Mouse (Mus musculus) urinary bladder, postnatal 10 days (tissue): ENCODE measurements at regions not wholly inside any gene's neighbourhood (a gene's known extent, or its start where the extent isn't known, plus 50 kb on each side); places are given as distances from the start of the nearest gene placed in this dataset.
A peak's percentile ranks its signal among the peaks of the same experiment; 100 is the strongest.

Experiments
- DNase-seq: peaks from one replicate; pipeline ENCODE4 v3.0.0; 2022; ENCODE audit warnings: low spot score

DNA sequence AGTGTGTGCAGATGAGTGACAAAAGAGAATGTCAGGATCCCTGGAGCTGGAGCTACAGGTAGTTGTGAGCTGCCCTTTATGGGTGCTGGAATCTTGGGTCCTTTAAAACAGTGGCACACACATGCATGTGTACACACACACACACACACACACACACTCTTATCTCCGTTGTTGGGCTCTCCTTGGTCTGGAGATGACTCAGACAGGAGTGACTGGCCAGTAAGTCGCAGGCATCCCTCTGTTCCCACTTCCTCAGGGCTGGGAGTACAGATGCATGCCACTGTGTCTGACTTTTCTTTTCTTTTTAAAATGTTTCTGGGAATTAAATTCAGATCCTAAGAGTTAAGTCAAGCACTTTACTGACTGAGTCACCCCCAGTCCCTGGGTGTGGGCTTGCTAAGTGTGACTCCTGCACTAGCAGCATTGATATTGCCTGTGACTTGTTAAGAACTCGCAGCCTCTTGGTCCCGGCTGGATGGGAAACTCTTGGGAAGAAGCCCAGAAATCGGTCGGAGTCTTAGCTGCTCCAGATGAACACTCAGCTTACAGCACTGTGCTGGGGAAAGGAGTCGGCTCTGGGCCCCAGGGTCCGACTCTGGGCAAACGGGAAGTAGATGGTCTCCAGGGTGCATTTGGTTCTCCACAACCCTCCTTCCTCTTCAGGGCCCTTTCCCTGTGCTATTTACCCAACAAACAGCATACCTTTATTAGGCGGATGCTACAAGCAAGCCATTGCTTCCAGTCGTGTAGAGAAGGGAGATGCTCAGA is 233.0 kb upstream of the Cxcr4 start:
- no peak for DNase-seq

DNA sequence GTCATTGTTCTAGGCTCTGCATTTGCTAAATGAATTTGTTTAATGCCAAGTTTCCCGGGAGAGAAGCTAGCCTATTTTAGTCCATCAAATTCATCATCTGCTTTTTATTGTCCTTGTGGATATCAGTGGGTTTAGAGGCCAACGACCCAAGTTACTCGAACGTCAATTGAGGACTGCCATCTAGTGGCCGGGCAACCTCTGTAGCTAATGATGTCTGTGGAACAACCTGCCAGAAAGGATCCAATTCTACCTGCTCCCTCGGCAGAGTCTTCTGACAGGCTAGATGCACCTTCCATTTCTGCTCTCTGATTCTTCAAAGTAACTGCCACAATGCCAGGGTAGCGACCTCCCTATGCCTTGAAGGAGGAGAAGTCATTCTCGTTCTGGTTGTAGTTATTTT is 232.1 kb upstream of the Cxcr4 start:
- peak; percentile 26 for DNase-seq

DNA sequence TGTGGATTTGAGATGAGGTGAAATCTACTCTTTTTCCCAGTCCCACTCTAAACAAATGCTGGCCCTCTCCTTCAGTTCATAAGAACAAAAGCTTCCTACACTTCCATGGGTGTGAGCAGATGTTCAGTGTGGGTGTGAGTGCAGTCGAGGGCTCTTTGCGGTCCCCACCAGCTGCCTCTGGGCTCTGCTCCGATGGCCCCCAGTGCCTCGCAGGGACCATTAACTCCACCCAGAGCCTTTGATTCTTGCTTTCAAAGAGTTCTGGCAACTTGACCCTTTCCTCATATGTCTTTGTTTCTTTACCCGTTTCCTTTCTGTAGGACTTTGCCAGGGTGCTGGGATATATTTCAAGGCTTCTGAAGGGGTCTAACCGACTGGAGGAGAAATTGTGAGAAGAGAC is 229.9 kb upstream of the Cxcr4 start:
- DNase-seq, result no peak

DNA sequence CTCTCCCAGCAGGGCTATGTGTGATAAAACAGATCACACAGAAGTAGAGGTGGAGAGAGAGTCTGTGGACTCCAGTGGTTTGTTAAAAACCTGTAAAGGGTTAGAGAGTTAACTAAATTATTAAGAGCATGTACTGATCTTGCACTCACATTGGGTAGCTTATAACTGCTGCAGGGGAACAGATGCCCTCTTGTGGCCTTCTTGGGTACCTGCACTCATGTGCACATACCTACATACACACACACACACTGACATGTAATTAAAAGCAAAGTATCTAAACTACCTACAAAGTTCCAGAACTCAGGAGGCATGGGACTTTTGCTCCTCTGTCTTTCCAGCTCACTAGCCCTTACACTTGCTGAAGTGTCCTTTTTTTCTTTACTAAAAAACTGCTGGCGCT is 228.4 kb upstream of the Cxcr4 start:
- no peak for DNase-seq

DNA sequence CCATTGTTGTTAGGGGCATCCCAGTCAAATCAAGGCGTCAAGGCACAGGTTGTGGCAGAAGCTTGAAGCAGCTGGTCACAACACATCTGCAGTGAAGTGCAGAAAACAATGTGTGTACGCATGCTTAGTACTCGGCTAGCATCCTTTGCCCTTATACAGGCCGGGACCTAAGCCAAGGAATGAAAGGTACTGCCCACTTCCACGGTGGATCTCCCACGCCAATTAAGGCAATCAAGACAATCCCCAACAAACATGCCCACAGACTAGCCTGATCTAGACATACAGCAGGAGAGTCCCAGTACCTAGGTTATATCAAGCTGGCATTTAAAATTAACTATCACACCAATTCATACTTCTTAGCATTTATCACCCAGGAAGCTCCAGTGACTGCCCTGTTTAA is 227.5 kb upstream of the Cxcr4 start:
- no peak for DNase-seq

DNA sequence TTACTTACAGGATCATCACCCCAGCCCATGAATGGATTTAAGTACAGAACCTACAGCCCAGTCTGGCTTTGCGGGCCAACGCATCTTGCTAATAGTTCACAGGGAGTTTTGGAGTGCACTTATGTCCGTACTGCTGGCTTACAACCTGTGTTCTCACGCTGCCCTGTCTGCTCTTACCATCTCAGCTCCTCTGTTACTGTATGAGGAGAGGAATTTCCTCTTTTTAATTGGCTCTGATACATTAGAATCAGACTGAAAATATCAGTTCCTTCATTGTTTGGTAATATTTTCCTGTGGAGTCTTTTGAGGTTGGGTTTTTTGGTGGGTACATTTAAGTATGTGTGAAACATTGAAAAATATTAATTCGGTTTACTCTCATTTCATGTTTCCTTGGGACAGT is 221.3 kb upstream of the Cxcr4 start:
- DNase-seq, result no peak

DNA sequence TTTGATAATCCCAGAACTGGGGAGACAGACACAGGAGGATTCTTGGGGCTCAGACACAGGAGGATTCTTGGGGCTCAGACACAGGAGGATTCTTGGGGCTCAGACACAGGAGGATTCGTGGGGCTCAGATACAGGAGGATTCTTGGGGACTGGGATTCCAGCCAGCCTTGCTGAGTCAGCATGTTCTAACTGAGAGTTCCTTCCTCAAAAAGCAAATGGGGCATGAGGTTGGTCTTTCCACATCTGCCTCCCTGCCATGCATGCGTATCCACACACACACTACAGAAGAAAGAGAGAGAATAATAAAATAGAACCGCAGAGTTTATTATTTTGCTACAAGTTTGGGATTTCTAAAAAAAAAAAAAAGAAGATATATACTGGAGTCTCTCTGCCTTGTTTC is 218.8 kb upstream of the Cxcr4 start:
- no peak for DNase-seq

DNA sequence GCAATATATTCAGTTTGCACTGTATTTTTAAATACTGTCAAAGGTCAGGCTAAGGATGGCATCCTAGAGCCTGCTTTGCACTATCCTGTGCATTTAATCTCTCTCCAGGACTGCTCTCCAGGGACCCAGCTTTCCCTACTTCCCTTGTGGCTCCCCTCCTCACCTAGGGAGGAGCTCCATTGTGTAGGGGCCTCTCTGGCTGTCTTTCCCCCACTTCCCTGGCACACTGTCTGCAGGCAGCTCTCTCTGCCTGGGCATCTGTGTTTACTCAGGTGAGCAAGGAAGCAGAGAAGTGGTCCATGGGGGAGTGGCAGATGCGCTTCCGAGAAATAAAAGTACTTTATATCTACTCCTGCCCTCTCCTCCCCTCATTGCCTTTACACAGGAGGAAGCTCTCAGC is 218.0 kb upstream of the Cxcr4 start:
- DNase-seq, result no peak

DNA sequence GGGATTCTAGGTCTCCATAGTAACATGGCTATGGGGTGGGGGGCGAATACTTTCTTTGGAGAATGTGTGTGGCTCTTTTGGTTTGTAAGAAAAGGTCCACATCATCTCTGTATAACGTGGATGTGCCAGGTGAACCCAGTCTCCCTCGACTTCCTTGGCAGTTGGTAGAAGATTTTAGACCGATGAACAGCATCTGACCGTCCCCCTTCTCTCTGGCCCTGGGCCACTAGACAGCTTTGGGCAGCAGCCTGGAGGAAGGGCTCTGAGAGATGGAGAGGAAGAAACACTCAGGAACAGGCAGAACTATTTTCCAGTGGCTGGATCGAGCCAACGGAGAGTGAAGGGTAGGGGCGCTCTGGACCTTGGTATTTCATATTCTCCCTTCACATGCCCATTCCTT is 217.5 kb upstream of the Cxcr4 start:
- DNase-seq, result no peak

DNA sequence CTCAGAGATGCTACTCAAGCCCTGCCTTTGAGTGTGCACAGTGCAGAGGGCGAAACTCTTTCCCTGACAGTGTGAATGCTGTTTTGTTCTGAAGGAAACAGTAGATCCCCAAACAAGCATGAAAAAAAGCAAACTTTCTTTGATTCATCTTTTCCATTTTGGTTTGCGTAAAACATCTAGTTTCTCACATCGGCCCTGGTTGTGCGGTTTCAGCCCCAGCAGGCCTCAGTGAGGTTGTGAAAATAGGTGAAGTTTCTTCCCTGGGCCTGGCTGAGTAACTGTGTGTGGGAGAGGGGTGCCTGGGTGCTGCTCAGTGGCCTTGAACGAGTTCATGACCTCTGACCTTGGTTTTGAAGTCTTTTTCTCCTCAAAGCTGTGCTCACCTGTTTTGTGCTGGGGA is 216.5 kb upstream of the Cxcr4 start:
- no peak for DNase-seq

DNA sequence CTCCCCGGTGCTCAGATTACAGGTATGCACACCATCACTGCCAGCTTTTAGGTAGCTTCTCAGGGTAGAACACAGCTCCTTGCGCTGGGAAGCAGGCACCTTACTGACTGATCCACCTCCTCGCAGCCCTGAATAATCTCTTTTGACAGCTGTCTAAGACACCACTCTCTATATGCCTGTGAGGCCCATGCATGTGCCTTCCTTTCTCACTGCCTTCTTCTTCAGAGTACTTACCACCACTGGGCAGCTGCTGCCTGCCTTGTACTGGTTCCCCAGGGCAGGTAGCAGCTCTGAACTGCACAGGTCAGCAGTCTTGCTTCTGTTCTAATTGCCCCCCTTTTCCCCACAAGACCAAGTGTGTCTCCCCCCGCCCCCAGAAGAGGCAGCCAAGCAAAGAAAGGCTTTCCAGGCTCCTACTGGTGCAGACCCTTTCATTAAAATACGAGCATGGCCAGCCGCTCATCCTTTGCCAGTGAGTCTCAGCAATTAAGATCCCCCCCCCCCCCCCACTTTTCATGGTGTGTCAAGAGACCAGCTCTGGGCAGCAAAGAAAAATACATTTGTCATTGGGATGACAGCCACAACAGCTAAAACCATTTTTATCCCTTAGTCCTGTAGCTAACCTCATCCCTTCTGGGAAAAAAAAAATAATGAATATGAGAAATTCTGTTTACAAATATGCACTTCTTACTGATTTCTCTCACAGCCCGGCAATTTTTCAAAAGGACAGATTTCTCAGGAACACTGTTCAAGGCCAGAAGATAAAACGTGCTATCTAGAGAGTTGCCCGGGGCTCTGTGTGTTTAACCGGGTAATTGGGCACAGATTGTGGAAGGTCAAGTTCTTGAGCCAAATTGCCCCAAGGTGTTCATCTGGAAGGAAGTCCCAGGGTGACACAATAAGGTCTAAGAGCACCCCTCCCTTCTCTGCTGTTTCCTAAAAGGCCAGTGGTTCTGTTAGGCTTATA is 213.9 kb upstream of the Cxcr4 start:
- DNase-seq, result no peak

DNA sequence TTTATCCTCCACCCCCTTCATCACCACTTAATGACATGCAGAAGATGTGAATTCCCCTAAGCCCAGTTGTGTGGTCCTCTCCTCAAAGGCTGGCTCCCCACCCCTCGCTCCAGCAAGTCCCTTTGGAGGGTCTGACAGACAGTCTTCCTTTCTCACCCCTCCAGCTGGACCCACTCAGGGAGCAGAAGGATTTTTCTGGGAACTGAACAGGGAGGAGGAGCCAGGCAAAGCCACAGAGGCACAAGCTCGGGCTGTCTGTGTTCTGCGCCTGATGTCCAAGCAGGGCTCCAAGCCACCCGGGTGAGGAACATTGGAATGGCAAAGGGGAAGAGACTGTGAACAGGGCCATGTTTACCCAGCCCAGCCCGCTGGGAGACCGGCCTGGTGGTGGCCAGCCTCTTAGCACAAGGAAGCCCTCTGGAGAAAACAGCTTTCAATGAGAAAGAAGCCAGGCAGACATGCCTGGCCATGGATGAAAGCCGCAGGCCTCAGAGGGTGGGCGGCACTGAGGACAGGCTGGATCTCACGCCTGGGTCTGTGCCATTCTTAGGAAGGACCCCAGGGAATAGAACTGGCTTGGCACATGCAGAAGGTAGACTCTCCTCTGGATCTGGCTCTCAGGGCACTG is 211.5 kb upstream of the Cxcr4 start:
- DNase-seq, result no peak

DNA sequence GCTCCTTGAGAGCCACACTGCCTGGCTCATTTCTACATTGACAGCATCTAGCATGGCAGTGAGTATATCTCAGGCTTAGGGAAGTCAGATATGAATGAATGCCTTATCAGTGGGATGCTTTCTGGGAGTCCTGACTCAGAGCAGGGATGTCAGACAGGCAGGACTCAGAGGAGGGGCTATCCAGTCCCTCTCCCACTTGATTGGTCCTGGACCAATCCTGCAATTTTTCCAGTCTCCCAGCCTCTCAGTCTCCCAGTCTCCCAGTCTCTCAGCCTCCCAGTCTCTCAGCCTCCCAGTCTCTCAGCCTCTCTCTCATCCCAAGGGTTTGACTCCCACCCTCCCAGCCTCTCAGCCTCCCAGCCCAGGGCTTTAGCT is 211.0 kb upstream of the Cxcr4 start:
- no peak for DNase-seq

DNA sequence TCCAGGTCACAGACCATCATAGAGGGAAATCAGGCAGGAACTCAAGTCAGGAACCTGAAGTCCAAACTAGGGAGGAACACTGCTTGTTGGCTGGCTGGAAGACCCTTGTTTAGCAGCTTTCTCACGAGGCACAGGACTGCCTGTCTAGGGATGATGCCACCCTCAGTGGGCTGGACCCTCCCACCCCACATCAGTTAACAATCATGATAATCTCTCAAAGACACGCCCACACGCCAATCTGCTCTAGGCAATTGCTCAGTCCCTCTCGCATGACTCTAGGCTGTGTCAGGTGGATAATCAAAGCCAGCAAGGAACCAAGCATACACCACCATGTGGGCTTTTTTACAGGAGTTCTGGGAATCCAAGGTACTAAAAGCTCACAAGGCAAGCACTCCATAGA is 206.6 kb upstream of the Cxcr4 start:
- DNase-seq, result no peak

DNA sequence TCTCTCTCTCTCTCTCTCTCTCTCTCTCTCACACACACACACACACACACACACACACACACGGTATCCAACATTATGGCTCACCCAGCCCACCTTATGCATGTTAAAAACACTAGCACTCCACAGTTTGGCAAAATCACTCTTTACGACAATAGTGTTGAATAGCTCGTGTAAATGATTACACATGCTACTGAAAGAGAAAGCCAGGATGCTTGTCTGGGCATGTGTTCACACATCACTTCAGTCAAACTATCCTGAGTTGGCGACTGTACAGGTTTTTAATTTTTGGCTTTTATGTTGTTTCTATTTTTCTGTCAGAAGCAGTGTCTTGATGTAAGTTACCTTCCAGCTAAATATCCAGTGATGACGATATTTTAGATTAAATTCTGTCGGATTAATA is 203.6 kb upstream of the Cxcr4 start:
- no peak for DNase-seq

DNA sequence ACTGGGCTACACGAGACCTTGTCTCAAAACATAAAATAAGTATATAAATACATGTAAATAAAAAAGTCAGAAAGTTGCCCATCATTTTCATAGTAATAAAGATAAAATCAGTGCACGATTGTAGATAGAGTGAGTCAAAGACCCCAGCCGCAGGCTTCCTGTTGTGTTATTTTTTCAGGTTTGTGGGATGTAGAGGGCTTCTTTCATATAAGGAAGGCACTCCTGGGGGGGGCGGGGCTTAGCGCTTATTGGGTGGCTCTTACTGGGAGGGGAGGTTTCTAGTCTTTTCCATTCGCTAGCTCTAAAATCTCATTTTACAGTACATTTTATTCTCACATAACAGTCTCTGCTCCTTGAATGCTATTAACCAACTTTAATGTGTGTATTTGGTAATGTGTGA is 198.8 kb upstream of the Cxcr4 start:
- DNase-seq, result no peak

DNA sequence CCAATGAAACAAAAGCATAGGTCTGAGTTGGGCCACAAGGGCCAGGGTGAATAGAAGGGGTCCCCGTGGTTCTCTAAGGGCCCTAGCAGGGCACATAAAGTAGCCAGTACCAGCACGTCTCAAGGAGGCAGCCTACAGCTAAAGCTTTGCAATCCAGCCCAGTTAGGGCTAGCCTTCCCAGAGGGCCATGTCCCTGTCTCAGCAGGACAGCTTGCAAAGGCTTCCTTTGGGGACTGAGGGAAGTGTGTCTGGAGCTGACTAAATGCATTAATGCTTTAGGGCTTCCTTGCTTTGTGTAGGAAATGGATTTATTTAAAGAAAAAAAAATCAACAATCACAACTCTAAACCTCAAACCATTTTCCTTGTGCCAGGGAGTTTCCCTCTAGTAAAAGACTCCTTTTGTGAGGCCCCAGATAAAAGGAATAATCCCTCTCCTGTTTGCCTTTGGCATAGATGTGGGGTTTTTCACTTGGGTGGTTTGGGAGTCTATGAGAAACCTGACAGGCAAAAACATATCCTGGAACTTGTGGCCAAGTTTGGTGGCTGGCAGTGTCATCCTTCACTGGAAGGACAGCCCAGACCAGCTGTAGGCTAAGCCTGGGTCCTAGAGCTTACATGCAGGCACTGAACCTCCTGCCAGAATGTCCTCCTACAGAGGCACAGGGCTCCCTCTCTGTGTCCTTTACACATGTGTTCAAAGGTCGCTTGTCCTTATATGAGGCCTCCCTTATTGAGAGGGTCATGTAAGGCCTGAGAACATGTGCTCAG is 197.7 kb upstream of the Cxcr4 start:
- no peak for DNase-seq

DNA sequence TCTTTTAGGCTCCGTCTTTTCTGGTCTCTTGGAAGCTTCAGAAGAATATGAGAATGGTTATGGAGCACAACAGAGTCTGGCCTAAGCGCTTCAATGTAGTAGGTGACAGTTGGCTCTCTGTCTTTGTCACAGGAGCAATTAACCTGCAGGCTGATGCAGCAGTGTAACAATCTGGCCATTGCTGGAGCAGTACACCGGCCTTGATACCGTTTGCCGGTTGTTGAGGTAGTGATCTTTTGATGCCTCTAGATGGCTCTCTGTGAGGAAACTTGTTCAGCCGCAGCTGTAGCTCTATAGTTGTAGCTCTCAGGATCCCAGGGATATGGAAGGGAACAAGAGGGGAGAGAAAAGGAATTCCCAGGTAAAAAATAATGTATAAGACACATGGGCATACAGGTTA is 196.1 kb upstream of the Cxcr4 start:
- no peak for DNase-seq

DNA sequence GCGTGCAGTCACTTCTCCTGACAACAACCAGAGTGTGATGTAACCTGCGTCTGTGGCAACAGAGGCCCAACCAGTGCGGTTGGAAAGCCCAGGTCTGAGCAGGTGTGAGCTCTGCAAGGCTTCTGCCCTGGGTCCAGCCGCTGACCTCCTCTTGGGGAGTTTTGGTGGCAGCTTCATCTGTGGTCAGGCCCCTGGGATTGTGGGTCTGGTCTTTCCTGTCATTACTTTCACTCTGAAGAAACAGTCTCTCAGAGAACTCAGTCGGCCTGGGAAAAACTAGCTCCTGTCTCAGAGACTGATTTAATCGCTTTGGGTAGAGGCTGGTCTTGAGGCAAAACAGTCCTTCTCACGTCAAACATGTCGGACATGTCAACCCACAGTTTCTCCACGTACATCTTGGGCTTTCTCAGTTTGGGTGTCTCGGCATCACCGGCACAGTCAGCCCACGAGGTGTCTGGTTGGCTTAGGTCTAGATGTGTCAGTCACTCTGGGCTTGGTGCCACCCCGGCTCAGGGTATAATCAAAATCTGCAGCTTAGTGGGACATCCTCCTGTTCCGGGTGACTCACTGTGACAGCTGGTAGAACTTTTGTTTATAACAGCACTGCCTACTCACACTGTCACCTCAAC is 195.0 kb upstream of the Cxcr4 start:
- no peak for DNase-seq

DNA sequence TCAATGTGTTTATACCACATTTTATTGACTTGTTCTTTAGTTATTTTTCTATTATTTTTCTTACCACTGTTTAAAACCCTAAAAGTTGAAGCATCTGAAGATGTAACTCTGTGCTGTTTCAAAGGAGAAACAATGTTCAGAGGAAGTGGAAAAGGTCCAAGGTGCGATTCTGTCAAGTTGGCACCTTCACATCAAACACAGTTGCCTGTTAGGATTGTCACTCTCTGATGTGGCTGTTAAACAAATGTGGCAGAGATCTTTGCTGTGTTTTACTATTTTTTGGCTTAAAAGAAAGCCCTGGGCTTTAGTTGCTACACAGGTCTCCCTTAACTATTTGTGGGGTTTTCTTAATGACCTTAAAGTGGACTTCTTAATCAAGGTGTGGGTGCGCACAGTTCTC is 190.2 kb upstream of the Cxcr4 start:
- no peak for DNase-seq

DNA sequence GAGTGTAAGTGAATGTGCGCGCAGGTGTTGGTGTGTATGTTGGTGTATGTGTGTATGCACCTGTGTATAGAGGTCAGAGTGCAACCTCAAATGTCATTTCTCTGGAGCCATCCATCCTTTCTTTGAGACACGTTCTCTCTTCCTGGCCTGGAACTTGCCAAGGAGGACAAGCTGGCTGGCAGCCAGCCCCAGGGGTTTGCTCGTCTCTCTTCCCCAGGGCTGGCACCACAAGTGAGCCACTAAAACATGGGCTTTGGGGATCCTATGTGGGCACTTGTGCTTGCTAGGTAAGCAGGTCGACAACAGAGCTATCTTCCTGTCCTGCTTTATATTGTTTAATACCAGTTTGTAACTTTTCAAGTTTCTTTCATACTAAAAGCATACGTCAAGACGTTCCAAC is 189.8 kb upstream of the Cxcr4 start:
- DNase-seq, result no peak

DNA sequence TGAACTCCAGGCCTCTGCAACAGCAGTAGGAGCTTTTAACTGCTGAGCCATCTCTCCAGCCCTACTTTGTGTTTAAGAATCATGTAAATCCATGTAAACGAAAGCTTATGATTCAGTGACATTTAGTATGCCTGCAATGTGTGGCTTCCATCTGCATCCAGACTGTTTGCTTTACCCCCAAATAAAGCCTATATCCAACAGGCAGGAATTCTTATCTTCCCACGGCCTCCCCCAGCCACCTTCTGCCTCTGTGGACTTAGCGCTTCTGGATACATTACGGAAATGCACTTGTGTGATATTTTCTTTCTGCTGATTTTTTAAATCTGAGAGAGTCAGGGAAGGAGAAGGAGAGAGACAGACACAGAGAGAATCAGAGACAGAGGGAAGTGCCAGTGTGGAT is 189.2 kb upstream of the Cxcr4 start:
- no peak for DNase-seq
